Mouse (Mus musculus): ENCODE results near the gene Fam217b.

Fam217b gene

GRCm38 (mm10) chr2:178414261-178415149 lies at the start of gene Fam217b, which contains the start of gene Ppp1r3d:
Fam217b (plus strand) TSS chr2:178414524.
Ppp1r3d (minus strand) TSS chr2:178414472.
- DNase-seq (ENCODE audit: low read depth, low spot score): no peak
- H3K27me3 ChIP-seq (ENCODE audit: control insufficient read depth, insufficient read depth, low read length, poor library complexity, severe bottlenecking): no peaks in the 10 kb centered on the region
- H3K36me3 ChIP-seq (ENCODE audit: control insufficient read depth, insufficient read depth, low read length, poor library complexity, severe bottlenecking): no peaks in the 10 kb centered on the region

- no peaks in the 10 kb centered on the region for H3K27me3 ChIP-seq (ENCODE audit: control insufficient read depth, insufficient read depth, low read length, poor library complexity, severe bottlenecking)
- DNase-seq (ENCODE audit: low read depth, low spot score): no peak
- H3K36me3 ChIP-seq (ENCODE audit: control insufficient read depth, insufficient read depth, low read length, poor library complexity, severe bottlenecking): no peaks in the 10 kb centered on the region
Observed at GRCm38 (mm10) chr2:178407053-178407815, 7.1 kb upstream of the Fam217b start, which contains the start of gene Sycp2. Sycp2 (minus strand) TSS chr2:178407685.

- Histone ChIP-seq H3K27me3 (ENCODE audit: control insufficient read depth, insufficient read depth, low read length, poor library complexity, severe bottlenecking) (no peaks in the 10 kb centered on the region), H3K36me3 (ENCODE audit: control insufficient read depth, insufficient read depth, low read length, poor library complexity, severe bottlenecking) (no peaks in the 10 kb centered on the region)
- DNase-seq (ENCODE audit: low read depth, low spot score): no peak
Observed at GRCm38 (mm10) chr2:178409024-178409423, 5.3 kb upstream of the Fam217b start.

GRCm38 (mm10) chr2:178410286-178410685 lies 4.0 kb upstream of the Fam217b start:
- Histone ChIP-seq H3K36me3 (ENCODE audit: control insufficient read depth, insufficient read depth, low read length, poor library complexity, severe bottlenecking) (no peaks in the 10 kb centered on the region), H3K27me3 (ENCODE audit: control insufficient read depth, insufficient read depth, low read length, poor library complexity, severe bottlenecking) (no peaks in the 10 kb centered on the region)
- DNase-seq (ENCODE audit: low read depth, low spot score): no peak

GRCm38 (mm10) chr2:178412598-178412997 lies 1.7 kb upstream of the Fam217b start:
- DNase-seq (ENCODE audit: low read depth, low spot score): no peak
- H3K36me3 ChIP-seq (ENCODE audit: control insufficient read depth, insufficient read depth, low read length, poor library complexity, severe bottlenecking): no peaks in the 10 kb centered on the region
- no peaks in the 10 kb centered on the region for H3K27me3 ChIP-seq (ENCODE audit: control insufficient read depth, insufficient read depth, low read length, poor library complexity, severe bottlenecking)

- no peaks in the 10 kb centered on the region for H3K36me3 ChIP-seq (ENCODE audit: control insufficient read depth, insufficient read depth, low read length, poor library complexity, severe bottlenecking)
- no peak for DNase-seq (ENCODE audit: low read depth, low spot score)
- no peaks in the 10 kb centered on the region for H3K27me3 ChIP-seq (ENCODE audit: control insufficient read depth, insufficient read depth, low read length, poor library complexity, severe bottlenecking)
Observed at GRCm38 (mm10) chr2:178413081-178413480, 1.2 kb upstream of the Fam217b start.

- H3K36me3 ChIP-seq (ENCODE audit: control insufficient read depth, insufficient read depth, low read length, poor library complexity, severe bottlenecking): no peaks in the 10 kb centered on the region
- no peak for DNase-seq (ENCODE audit: low read depth, low spot score)
- H3K27me3 ChIP-seq (ENCODE audit: control insufficient read depth, insufficient read depth, low read length, poor library complexity, severe bottlenecking): no peaks in the 10 kb centered on the region
Observed at GRCm38 (mm10) chr2:178413481-178414260, 653 bp upstream of the Fam217b start.

DNA sequence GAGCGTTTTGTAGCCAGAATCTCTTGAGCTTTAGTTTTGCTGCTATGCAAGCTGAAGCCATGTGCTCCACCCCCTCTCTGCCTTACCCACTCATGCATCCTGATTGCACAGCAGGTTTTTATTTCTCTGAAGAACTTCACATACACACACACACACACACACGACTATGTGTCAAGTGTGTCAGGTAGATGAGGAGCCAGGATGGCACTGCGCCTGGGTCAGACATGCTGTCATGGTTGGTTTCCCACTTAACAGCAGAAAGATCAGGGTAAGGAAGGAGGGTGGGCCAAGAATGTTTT lies 775 bp downstream of the Fam217b start:
- H3K27me3 ChIP-seq (ENCODE audit: control insufficient read depth, insufficient read depth, low read length, poor library complexity, severe bottlenecking): no peaks in the 10 kb centered on the region
- DNase-seq (ENCODE audit: low read depth, low spot score): no peak
- no peaks in the 10 kb centered on the region for H3K36me3 ChIP-seq (ENCODE audit: control insufficient read depth, insufficient read depth, low read length, poor library complexity, severe bottlenecking)

DNA sequence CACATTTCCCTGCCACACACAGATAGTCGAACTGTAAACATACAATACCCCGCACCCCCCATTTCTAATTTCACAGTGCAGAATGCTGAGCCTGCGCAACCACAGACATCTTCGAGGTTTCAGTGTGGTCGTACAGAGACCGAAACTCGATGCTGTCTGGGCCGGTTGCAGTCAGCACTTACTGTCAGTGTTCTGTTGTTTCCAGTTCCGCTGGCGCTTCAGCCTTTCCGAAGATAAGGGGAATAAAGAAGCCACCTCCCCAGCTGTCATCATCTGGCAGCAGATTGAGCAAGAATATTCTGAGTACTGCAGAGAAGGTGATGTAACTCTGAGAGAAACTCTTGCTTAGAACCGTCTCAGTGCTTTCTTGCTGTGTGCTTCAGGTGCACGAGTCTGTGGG lies 2.1 kb downstream of the Fam217b start:
- Histone ChIP-seq H3K36me3 (ENCODE audit: control insufficient read depth, insufficient read depth, low read length, poor library complexity, severe bottlenecking) (no peaks in the 10 kb centered on the region), H3K27me3 (ENCODE audit: control insufficient read depth, insufficient read depth, low read length, poor library complexity, severe bottlenecking) (no peaks in the 10 kb centered on the region)
- DNase-seq (ENCODE audit: low read depth, low spot score): no peak

DNA sequence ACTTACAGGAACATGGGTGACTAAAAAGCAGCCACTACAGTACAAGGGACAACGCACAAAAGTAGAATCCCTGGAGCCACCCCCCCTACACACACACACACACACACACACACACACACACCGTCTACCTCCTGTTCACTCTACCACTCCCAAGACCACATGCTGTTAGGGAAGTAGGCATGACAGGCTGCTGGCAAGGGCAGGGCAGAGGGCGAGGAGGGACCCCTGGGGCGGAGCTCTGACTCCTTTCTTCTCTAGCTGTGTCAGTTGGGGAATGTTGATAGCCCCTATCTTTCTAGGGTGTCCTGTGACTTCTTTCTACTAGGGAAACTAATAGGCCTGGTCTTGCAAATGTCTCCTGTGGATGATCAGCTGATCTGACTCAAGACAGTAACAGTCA lies 2.6 kb downstream of the Fam217b start:
- H3K36me3 ChIP-seq (ENCODE audit: control insufficient read depth, insufficient read depth, low read length, poor library complexity, severe bottlenecking): no peaks in the 10 kb centered on the region
- H3K27me3 ChIP-seq (ENCODE audit: control insufficient read depth, insufficient read depth, low read length, poor library complexity, severe bottlenecking): no peaks in the 10 kb centered on the region
- DNase-seq (ENCODE audit: low read depth, low spot score): no peak

DNA sequence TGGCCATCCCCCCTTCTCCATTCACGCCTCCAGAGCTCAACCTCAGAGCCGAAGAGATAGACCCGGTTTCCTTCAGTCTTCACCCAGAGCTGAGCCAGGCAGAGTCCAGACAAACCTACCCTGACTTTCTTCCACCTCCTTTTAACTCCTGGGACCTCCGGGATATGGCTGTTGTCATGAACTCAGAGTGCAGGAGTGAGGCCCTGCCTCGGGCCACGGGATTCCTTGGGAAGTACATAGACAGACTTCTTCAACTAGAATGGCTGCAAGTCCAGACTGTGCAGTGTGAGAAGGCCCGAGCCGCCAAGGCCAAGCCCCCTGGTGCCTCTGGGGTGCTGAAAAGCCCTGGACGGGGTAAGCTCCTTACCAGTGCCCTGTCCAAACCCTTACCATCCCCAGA lies 6.3 kb downstream of the Fam217b start:
- Histone ChIP-seq H3K27me3 (ENCODE audit: control insufficient read depth, insufficient read depth, low read length, poor library complexity, severe bottlenecking) (no peaks in the 10 kb centered on the region), H3K36me3 (ENCODE audit: control insufficient read depth, insufficient read depth, low read length, poor library complexity, severe bottlenecking) (no peaks in the 10 kb centered on the region)
- no peak for DNase-seq (ENCODE audit: low read depth, low spot score)

DNA sequence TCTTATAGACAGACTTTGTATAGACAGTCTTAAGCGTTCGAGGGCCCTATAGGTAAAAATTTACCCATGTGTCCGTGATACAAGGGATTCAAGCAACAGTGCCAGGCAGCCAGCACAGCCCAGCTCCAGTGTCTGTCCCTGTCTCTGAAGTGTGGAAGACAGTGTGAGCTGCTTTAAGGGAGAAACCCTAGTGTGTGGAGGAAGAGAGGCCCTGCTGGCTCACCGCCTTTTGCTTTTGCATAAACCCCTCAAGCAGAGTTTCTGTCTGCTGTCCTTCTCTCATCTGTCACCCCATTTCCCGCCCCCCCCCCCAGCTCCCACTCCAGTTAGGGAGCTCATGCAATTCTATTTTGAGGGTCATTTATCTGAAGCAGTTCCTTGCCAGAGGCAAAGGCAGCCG lies 7.3 kb downstream of the Fam217b start:
- no peak for DNase-seq (ENCODE audit: low read depth, low spot score)
- Histone ChIP-seq H3K27me3 (ENCODE audit: control insufficient read depth, insufficient read depth, low read length, poor library complexity, severe bottlenecking) (no peaks in the 10 kb centered on the region), H3K36me3 (ENCODE audit: control insufficient read depth, insufficient read depth, low read length, poor library complexity, severe bottlenecking) (no peaks in the 10 kb centered on the region)

- Histone ChIP-seq H3K36me3 (ENCODE audit: control insufficient read depth, insufficient read depth, low read length, poor library complexity, severe bottlenecking) (no peaks in the 10 kb centered on the region), H3K27me3 (ENCODE audit: control insufficient read depth, insufficient read depth, low read length, poor library complexity, severe bottlenecking) (no peaks in the 10 kb centered on the region)
- no peak for DNase-seq (ENCODE audit: low read depth, low spot score)
Observed at GRCm38 (mm10) chr2:178422186-178422585, 7.9 kb downstream of the Fam217b start.

GRCm38 (mm10) chr2:178423223-178423622 lies 8.9 kb downstream of the Fam217b start:
- Histone ChIP-seq H3K36me3 (ENCODE audit: control insufficient read depth, insufficient read depth, low read length, poor library complexity, severe bottlenecking) (no peaks in the 10 kb centered on the region), H3K27me3 (ENCODE audit: control insufficient read depth, insufficient read depth, low read length, poor library complexity, severe bottlenecking) (no peaks in the 10 kb centered on the region)
- DNase-seq (ENCODE audit: low read depth, low spot score): no peak

- peak; percentile 24 for DNase-seq (ENCODE audit: low read depth, low spot score)
- Histone ChIP-seq H3K36me3 (ENCODE audit: control insufficient read depth, insufficient read depth, low read length, poor library complexity, severe bottlenecking) (no peaks in the 10 kb centered on the region), H3K27me3 (ENCODE audit: control insufficient read depth, insufficient read depth, low read length, poor library complexity, severe bottlenecking) (no peaks in the 10 kb centered on the region)
Observed at GRCm38 (mm10) chr2:178426229-178426628, 11.9 kb downstream of the Fam217b start.
